Mouse (Mus musculus) frontal cortex, postnatal 25 days (tissue): ENCODE data around the gene Ckmt2.

Experiments
- DNase-seq, 2 experiments: peaks; one replicate each; pipeline ENCODE4 v3.0.0; 2022; ENCODE audit warnings: low spot score in 2 of 2

Gene Ckmt2

DNA sequence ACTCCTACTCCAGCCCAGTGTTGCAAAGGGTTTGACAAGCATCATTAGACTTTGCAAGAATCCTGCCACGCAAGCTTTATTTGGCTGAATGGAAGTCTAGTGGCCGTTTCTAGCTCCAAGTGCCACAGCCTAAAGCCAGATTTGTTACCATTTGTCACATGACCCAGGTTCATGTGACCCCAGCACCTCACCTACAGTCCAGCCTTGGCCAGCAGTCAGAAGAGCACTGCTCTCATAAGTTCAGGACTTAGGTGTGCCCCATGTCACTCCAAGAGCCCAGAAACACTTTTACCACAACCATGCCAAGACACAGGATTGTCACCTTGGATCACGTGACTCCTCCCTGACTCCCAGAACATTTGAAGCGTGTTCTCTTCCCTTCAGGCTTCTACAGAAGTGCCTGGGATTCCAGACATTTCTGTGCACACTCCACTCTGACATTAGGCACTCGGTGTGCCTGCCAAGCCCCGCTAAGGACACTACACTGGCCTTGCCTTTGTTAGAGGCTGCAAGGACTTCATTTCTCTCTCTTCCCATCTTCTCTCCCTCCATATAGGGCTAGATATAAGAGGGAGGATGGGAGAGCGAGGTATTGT is 2.9 kb downstream of the Ckmt2 start:
- no peak for DNase-seq

DNA sequence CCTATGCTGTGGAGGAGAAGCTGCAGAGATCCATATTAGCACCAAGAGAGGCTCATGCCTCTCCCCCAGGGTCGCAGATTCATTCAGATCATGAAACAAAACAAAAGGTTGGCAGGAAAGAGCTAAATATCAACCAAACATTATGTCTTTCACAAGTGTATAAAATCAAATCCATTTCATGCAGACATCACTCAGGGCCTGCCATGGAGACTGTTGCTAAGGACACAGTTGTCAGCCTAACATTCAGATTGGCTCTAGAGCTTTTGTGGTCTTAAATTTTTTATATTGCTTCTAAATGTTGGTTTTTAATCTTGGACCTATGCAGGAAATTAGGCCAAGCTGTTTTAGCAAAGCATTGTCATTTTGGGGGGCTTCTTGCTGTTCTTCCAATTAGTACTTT is 8.1 kb downstream of the Ckmt2 start:
- DNase-seq: no peak

DNA sequence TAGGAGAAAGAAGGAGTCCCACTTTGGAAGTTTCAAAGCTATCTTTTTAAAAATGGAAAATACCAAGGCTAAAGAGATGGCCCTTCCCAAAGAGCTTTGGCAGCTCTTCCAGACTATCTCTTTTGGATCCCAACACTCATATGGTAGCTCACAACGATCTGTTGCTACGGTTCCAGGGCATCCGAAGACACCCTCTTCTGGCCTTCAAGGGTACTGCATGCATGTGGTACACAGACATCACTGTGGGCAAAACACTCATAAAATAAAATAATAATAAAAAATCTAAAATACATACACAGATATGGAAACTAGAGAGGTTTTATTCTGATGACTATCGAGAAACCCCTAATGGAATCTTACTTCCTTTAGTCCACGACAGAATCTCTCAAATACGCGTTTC is 17.9 kb downstream of the Ckmt2 start:
- DNase-seq: no peak

DNA sequence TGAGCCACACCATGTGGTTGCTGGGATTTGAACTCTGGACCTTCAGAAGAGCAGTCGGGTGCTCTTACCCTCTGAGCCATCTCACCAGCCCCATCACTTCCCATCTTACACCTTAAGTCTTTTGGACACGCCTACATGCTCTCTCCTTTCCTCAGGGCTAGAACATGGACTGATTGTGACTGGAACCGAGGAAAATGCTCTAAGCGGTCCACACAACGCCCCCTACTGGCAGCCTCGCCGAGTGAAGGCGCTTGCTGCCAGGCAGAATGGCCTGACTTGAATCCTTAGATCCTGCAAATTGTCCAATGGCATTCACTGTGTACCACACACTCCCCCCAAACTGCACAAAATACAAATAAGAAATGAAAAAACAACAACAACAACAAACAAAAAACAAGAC is 19.3 kb downstream of the Ckmt2 start:
- no peak for DNase-seq

DNA sequence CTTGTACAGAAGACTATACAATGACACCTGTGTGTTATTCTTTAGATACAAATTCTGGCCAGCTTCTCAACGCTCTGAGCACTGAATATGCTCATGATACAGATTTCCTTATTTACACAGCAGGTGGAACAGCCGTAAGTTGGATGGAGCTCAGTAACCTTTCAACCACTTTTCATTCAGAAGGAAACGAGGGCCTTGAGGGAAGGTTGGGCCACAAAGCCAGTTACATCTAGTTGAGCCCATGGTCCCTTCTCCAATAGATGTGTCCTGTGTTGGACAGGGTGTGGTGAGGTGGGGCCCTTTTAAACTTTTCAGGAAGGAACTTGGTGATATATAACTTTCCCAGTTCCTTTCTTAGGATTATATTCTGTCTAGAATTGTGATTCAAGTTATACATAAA is 22.3 kb downstream of the Ckmt2 start:
- DNase-seq: no peak

DNA sequence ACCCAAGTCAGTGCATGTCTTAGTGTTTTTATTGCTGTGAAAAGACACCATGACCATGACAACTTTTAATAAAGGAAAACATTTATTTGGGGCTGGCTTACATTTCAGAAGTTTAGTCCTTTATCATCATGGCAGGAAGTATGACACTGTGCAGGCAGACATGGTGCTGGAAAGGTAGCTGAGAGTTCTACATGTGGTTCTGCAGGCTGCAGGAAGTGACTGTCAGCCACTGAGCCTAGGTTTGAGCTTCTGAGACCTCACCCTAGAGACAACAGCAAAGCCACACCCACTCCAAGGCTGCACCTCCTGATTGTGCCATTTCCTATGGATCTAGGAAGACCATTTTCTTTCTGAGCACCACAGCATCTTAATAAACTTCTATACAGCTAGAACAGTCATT is 48.8 kb downstream of the Ckmt2 start:
- no peak for DNase-seq

DNA sequence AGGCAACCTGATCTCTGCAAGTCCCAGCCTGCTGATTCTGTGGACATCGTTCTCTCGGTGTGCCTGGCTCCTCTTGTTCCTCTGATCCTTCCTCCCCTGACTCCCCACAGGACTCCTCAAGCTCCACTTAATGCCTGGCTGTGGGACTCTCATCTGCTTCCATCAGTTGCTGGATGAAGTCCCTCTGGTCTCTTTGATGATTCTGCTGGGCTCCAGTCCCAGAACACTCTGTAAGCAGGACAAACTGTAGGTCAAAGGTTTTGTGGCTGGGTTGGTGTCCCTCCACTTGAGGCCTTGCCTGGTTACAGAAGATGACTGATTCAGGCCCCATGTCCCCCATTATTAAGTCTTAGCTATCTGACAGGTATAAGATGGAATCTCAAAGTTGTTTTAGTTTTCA is 50.6 kb downstream of the Ckmt2 start:
- DNase-seq: no peak

DNA sequence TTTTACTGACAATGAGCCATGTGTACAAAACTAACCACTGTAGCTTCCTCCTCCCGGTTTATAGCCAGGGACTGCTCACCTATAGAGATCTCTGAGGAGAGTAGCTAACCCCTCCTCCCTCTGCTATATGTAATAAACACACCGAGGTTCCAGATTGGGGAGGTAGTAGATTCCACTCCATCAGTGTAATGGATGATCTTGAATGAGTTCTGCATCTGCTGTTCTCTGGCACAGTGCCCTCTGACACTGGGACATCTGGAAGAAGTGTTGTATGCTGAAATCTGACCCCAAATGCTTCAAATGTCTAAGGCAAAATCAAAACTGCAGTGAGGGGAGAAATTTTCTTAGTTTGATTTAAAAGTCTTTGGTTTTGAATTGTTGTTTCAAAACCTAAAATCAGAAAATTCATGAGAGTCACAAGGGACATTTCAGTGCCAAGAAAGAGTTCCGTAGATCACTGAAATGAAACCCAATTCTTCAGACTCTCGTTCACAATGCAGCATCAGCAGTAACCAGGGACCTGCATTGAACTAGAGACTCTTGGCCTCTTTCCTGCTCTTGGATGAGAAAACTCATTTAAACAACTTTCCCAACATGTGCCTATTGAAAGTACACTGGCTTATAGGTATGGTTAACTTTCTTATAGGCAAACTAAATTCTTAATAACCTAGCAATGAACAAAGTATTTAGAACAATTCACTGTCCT is 51.7 kb downstream of the Ckmt2 start:
- no peak for DNase-seq

DNA sequence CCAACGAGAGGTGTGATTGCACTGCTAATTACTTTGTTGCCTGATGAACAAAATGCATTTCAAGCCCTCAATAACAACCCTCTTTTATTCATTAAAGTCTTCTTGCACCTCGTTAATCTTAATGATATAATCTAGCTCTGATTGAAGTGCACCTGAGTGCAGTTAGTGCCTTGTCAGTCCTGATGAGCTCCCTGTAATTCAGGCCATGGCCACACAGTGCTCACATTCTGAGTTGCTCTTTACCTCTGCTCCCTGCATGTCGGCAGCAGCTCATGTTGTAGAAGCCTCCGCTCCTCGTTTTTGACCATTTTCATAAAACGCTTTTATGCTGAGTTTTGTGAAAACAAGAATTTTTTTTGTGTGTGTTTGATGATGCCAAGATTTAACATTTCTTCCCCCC is 53.0 kb downstream of the Ckmt2 start:
- DNase-seq: no peak

DNA sequence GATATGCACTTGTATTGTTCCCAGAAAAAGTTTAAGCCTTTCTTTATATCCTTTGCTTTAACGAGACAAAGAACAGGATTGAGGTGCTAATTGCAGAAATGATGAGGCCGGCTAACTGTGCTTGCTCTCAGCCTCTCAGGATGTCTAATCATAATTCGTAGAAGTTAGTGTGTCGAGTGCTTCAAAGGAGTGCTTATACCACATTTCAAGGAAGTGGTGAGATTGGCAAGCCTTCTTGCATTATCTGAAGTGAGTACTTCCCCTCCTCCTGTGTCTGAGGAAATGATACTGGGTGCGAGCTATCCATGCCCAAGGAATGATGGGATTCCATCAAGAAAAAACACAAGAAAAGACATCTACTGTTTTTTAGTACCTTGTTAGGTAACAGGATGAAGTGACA is 62.0 kb downstream of the Ckmt2 start:
- no peak for DNase-seq

DNA sequence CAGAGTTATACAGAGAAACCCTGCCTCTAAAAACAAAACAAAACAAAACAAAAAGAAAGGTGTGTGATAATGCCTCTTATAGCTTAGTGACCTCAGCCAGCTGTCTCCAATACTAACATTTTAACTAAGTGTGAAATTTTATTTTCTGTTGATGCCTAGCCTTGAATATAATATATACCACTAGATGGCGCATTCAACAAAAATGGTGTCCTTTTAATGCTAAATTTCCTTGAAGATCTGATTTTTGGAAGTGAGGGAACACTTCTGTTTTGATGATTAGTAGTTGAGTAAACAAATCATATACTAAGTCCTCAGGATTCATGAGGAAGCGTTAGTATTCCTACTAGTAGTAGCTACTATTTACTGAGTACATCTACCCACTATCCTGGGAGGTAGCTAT is 67.2 kb downstream of the Ckmt2 start:
- DNase-seq: no peak

DNA sequence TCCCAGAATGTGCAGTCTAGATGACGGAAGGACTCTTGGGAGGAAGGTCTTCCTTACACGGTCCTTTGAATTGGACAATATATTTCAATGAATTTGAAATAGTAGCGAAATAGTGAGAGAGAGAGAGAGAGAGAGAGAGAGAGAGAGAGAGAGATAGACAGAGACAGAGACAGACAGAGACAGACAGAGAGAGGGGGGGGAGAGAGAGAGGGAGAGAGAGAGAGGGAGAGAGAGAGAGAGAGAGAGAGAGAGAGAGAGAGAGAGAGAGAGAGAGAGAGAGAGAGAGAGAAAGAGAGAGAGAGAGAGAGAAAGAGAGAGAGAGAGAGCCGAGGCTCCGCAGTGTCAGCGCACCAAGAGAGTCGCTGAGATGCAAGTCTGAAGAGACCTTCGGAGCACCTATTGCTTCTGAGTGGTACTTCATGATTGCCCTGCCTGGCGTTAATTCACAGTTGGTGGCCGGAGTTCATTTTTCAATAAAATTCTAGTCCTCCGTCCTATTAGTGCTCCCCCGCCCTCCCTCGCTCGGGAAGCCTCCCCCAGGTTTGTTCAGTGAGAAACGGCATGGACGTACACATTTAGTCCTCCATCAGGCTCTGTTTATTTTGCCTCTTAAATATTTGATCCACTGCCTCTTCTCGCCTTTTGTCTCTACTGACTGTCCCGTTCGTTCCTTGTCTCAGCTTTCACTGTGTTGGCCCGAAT is 68.7 kb downstream of the Ckmt2 start:
- no peak for DNase-seq

DNA sequence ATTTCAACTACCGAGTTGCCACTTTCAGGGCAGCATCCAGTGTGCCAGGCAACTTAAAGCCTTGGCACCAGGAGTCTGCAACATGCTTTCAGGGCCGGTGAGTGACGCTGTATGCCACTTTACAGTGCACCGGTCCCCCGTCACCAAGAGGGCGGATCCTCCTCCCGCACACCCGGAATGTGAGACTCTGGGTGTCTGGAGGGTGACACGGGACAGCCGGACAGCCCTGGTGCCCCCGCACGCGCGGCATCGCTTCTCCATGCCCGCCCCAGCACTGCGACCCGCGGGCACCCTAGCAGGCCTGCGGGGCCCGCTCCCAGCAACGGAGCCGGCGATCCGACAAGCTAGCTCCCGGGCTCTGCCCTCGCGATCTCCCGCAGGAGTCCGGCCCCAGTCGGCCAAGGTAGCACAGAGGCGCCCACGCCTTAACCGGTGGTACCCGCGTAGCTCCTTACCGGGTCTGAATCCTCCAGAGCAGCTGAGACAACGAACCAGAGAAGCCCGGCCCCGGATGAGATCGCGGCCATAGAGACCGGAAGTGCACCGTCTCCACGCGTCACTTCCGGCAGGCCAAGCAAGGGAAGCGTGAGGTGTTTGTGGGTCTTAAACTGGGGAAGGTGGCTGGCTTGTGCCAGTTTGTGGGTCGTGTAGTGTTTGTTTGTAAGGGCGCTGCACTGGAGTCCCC is 69.4 kb downstream of the Ckmt2 start, which contains the start of gene Zcchc9:
Gene Zcchc9, minus strand, starts transcription at position 551 of the 685 bp plus-strand sequence.
- peak; percentile 77 to 82 for DNase-seq
